Mouse (Mus musculus) testis, adult 2 months (tissue): ENCODE data around the gene Lrch1.

ENCODE experiments used
- CTCF ChIP-seq: fragments of 200-500 bp; IDR thresholded peaks from 2 replicates; pipeline ENCODE4 v1.5.1; 2012; ENCODE audit warnings: low read depth, mild to moderate bottlenecking, inconsistent platforms, low read length, moderate library complexity; ENCODE audit not compliant: control insufficient read depth, insufficient read depth, insufficient replicate concordance
- POLR2A ChIP-seq: fragments of 200-500 bp; IDR thresholded peaks from 2 replicates; pipeline ENCODE4 v1.6.1; 2012; ENCODE audit warnings: low read depth, mild to moderate bottlenecking, inconsistent platforms, low read length, moderate library complexity; ENCODE audit not compliant: control insufficient read depth

DNA sequence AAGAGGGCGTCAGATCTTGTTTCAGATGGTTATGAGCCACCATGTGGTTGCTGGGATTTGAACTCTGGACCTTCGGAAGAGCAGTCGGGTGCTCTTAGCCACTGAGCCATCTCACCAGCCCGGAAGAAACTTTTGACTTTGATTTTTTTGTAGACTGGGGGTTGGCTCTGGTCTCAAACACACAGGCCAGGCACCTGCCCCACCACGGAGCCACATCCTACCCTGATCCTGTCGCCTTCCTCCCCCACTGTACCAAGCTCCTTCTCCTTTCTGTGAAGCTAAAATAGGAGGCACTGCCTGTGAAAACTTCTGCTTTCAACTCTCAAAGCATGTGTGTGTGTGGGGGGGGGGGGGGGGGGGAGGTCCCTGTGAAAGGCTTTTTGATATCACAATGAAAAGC is 39.4 kb downstream of the Lrch1 start:
- TF ChIP-seq POLR2A (no peak), CTCF (no peak)
